Mouse (Mus musculus) fibroblast of lung, adult 2 months (primary cell): ENCODE results near the gene Mpdu1.
"Not testable (repeated sequence)": the region's sequence is repeated elsewhere in the genome, so short reads cannot be mapped to it uniquely, and the experiment has no call there.

Experiments used
- DNase-seq: peaks from one replicate; pipeline ENCODE4 v3.0.0-alpha.2; 2011; ENCODE audit warnings: low read depth

Mpdu1 gene

DNA sequence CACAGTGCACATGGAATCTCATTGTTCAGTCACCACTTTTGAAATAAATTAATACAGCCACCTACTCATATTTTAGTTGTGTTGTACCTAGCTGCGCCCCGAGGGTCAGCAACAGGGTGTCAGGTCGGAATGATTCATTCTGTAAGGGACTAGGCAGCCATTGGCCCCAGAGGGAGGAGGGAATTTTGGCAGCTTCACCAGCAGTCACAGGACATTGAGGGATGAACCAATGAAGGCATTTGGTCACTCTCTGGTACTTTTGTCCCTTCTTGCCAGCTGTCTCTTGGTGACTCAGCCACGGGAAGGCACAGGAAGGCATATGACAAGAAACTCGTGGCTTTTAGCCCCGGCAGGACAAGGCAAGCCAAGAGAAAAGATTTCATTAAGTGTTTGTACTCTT lies 1.4 kb upstream of the Mpdu1 start:
- no peak for DNase-seq

GRCm38 (mm10) chr11:69662967-69663671 lies 677 bp upstream of the Mpdu1 start:
- no peak for DNase-seq

DNA sequence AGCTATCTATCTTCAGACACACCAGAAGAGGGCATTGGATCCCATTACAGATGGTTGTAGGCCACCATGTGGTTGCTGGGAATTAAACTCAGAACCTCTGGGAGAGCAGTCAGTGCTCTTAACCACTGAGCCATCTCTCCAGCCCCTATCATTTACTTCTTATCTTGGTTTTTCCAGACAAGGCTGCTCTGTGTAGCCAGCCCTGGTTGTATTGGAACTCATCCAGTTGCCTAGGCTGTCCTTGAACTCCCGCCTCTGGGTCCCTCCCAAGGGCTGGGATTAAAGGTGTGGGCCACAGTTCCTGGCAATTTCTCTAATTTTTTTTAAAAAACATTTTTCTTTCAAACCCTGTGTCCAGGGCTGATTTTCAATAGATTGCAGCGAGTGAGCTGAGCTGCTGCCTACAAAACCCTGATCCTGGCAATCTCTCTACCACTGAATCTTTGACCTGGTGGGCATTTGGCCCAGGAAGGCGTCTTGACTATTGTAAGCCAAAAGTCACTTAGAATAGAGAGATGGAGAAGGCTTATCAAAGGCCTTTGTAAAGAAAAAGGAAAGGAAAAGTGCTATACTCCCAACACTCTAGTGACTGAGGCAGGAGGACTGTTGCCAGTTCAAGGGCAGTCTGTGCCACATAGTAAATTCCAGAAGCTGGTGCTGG lies 1.1 kb downstream of the Mpdu1 start:
- no peak for DNase-seq

GRCm38 (mm10) chr11:69657462-69657881 lies 5.0 kb downstream of the Mpdu1 start:
- DNase-seq = no peak

- no peak for DNase-seq
These were observed 5.6 kb downstream of the Mpdu1 start for GRCm38 (mm10) chr11:69656617-69657461.

DNA sequence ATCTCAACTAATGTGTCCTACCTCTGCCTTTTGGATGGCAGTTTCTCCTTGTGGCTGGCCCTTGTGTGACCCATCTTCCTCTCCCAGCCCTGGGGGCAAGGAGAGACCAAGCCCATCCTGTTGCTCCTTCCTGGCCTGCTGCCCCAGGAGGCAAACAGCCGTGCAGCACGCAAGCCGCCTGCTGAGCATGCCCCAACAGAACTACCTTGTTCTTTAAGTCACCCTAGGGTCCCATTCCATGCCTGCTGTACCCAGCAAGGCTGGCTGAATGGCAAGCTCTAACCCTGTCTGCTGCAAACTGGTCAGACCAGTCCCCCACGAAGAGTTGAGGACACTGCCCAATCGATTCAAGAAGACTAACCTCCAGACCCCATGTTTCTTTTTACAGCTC lies 6.4 kb downstream of the Mpdu1 start:
- no peak for DNase-seq

DNA sequence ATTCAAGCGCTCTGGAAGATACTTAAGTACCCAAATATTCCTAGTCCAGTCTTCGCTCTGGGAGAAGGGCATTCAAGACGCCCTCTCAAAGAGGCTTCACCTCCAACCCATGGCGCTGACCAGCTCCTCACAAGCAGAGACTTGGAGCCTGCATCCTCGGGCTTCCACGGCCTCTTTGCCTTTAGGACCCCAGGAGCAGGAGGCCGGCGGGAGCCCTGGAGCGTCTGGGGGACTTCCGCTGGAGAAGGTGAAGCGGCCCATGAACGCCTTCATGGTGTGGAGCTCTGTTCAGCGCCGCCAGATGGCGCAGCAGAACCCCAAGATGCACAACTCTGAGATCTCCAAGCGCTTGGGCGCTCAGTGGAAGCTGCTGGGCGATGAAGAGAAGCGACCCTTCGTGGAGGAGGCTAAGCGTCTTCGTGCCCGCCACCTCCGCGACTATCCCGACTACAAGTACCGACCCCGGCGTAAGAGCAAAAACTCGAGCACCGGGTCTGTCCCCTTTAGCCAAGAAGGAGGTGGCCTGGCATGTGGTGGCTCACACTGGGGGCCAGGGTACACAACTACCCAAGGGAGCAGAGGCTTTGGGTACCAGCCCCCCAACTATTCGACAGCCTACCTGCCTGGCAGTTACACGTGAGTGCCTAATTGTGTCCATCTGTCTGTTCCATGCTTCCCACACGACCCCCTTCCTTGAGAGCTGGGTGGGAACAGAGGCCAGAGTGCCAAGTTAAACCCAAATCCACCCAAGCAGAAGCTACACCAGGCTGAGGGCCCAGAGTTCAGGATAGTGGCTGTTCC lies 7.0 kb downstream of the Mpdu1 start, which contains the start of gene Sox15:
TSS of gene Sox15 (plus strand) at position 51 of the 801 bp plus-strand sequence.
- no peak for DNase-seq

- DNase-seq = no peak
These were observed 7.7 kb downstream of the Mpdu1 start for GRCm38 (mm10) chr11:69654760-69655159.

GRCm38 (mm10) chr11:69653399-69653798 lies 9.0 kb downstream of the Mpdu1 start:
- DNase-seq = no peak

GRCm38 (mm10) chr11:69645860-69646259 lies 16.6 kb downstream of the Mpdu1 start:
- no peak for DNase-seq

GRCm38 (mm10) chr11:69635471-69635870 lies 27.0 kb downstream of the Mpdu1 start:
- no peak for DNase-seq

DNA sequence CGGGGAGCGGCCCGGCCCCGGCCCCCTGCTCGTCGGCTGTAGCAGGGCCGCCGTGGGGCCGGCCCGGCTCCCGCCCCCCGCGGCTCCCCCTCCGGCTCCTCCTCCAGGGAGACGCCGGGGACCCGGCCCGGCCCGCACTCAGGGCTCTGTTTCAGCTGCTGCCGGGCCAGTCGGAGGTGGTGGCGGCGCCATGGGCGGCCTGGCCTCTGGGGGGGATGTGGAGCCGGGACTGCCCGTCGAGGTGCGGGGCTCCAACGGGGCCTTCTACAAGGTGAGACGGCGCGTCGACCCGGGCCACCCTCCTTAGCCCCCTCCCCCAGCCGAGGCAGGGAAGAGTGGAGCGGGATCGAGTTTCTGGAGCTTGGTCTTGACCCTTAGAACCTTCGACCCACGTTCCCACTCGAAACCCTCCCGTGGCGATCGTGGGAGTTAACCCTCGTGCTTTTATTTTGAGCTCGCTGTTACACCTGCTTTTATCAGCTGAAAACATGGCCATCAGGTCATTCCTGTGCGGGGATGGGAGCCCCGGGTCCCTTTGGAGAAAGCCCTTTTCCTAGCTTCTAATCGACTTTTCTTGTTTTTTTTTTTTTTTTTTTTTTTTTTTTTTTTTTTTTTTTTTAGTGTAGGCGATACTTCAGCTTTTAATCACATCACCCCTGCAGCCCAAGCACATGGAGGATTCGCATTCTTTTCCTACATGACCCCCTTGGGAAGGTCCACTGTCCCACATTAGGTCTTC lies 29.1 kb downstream of the Mpdu1 start:
- no peak for DNase-seq

DNA sequence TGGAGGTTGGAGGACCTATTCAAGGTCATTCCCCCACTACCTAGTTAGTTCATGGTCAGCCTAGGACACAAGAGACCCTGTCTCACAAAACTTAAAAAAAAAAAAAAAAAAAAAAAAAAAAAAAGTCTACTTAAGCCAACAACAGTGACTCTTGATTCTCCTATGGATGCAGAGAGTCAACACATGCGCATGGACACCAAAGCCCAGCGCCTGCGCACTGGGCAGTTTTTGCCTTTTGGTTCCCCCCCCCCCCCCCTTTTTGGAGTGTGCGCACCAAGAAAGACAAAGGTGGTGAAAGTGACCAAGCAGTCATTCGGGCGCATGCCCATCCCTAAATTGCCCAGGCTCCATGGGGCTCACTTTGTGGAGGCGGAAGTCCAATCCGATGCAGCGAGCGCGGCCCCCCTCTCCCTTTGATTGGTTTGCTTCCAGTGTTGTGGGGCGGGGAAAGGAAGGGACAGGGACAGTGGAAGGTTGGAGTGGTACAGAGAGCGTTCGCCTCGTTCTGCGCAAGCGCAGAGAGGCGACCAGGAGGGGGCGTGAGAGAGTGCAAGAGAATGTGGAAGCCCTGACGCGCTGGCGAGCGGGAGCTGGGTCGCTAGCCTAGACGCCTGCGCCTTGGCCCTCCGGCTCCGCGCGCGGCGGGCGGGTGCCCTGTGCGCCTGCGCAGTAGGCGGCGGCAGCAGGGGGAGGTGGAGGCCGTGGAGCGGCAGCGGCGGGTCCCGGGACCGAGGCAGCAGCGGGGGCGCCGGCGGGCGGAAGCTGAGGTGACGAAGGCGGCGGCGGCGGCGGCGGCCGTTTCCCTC lies 30.0 kb downstream of the Mpdu1 start, which contains the start of gene Fxr2:
TSS of gene Fxr2 (plus strand) at position 707 of the 806 bp plus-strand sequence.
- peak; percentile 100 for DNase-seq

DNA sequence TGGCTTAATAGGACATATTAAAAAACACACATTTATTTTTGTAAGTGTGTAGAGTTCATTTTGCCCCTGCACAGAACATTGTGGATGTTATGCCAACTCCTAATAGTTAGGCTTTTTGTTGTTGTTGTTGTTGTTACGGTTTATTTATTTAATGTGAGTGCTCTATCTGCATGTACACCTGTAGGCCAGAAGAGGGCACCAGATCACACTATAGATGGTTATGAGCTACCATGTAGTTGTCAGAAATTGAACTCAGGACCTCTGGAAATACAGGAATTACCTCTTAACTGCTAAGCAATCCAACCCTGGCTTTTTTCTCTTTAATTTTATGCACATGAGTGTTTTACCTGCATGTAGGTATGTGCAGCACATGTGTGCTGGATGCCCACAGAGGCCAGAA lies 32.6 kb downstream of the Mpdu1 start:
- DNase-seq = no peak

DNA sequence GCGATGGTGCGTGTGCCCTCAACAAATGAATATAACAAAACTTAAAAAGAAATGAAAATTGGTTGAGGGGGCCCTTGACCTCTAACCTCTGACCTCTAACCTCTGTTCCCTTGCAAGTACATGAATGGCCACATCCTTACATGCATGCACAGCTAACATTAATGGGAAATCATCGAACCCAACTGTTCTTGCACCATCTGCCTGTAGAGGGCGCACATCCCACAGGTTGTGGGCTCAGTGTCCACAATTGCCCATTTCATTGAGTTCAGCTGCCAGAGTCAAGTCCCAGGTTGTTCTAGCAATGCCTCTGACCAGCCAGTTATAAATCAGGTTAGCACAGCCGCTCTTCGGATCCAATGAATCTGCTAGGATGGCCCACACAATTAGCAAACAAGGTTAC lies 34.2 kb downstream of the Mpdu1 start:
- DNase-seq = peak; percentile 44

DNA sequence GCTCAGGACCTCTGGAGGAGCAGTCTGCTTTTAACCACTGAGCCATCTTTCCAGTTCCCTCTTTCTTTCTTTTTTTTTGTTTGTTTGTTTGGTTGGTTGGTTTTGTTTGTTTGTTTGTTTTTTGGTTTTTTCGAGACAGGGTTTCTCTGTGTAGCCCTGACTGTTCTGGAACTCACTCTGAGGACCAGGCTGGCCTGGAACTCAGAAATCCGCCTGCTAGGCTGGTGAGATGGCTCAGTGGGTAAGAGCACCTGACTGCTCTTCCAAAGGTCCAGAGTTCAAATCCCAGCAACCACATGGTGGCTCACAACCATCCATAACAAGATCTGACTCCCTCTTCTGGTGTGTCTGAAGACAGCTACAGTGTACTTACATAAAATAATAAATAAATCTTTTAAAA lies 38.1 kb downstream of the Mpdu1 start:
- not testable (repeated sequence) for DNase-seq

DNA sequence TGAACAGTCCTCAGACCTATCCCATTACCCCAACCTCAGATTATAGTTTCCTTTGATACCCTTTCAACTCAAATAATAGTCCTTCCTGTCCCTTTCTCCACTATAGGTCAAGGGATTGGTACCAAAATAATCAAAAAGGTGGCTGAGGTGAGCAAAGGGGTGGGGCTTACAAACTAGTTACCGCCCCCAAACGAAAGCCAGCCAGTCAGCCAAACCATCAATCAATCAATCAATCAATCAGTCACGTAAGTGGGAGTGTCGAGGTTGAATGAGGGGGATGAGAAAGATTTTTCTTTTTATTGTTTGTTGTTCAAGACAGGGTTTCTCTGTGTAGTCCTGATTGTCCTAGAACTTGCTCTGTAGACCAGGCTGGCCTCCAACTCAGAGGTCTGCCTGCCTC lies 39.4 kb downstream of the Mpdu1 start:
- no peak for DNase-seq

DNA sequence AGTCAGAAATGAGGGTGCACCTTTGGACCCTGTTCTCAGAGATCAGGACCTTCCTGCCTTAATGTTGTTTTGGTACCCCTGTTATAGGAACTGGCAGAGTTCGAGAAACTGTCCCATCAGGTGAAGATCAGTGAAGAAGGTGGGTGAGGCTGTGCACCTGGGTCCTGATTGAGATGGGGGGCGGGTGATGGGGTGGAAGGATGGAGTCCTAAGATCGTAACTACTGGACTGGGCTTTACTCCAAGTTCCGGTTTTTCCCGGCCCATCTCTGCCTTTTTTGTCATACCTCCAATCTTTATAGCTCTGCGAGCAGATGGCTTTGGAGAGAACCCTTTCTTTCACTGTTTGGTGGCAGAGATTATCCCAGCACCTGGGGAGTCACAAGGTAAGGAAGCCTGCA lies 40.0 kb downstream of the Mpdu1 start:
- DNase-seq = no peak

DNA sequence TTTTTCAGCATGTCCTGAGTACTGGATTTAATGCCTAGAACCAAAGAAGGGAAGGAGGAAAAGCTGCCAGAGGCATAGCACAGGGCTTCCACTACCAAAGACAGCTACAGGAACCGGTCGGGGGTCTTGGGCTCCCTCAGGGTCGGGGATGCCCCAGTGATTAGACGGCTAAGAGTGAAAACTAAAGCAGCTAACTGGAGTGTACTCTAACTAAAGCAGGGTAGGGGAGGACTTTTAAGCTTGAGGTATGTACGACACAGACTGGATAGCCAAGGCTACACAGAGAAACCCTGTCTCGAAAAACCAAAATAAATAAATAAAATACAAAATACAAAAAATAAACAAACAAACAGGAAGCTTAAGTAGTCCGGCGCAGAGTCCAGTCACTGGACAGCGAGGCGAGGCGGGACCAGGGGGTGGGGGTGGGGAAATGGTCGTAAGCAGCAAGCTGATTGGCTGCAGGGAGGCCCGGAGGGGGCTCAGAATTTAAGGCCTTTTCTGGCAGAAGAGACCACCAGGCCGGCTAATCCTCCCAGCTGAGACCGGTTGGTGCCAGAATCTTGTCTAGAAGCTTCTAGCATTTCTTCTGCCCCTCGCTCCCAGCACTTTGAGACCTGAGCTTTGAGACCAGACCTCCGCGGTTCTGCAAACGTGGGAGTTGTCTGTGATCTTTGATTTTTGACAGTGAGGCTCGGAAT lies 40.7 kb downstream of the Mpdu1 start, which contains the start of gene Sat2:
TSS of gene Sat2 (plus strand) at position 454 of the 698 bp plus-strand sequence.
- no peak for DNase-seq
